Mouse (Mus musculus) testis, postnatal 14 days (tissue): ENCODE results near the gene Pla2g4a.

Experiments
- DNase-seq: peaks from one replicate; pipeline ENCODE4 v3.0.0; 2021; ENCODE audit warnings: low spot score

Gene Pla2g4a

GRCm38 (mm10) chr1:149960734-149961424, at the start of gene Pla2g4a:
TSS of gene Pla2g4a (minus strand) at chr1:149961290.
- peak; percentile 20 for DNase-seq

- DNase-seq = no peak
Measured at GRCm38 (mm10) chr1:150010629-150010979, 49.5 kb upstream of the Pla2g4a start.

GRCm38 (mm10) chr1:150009968-150010628, 49.0 kb upstream of the Pla2g4a start:
- no peak for DNase-seq

- DNase-seq = no peak
Measured at GRCm38 (mm10) chr1:150009134-150009533, 48.0 kb upstream of the Pla2g4a start.

DNA sequence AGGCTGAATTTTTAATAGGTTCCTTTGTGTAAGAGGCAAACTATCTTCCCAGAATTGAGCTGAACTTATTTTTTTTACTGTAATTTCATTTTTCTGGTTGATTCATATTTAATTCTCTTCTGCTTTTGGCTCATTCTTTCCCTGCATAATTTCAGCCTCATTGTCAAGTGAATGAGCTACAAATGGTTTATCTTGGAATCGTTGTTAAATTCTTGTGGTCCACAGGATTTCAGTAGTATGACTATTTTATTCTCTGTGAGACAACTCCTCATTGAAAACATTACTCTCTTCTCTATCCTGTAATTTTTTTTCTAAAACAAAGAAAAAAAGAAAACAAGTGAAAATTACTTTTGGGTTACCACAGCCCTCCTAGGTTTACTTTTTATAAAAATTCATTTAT, 14.5 kb upstream of the Pla2g4a start:
- no peak for DNase-seq

GRCm38 (mm10) chr1:149965826-149966225, 4.7 kb upstream of the Pla2g4a start:
- DNase-seq = no peak

DNA sequence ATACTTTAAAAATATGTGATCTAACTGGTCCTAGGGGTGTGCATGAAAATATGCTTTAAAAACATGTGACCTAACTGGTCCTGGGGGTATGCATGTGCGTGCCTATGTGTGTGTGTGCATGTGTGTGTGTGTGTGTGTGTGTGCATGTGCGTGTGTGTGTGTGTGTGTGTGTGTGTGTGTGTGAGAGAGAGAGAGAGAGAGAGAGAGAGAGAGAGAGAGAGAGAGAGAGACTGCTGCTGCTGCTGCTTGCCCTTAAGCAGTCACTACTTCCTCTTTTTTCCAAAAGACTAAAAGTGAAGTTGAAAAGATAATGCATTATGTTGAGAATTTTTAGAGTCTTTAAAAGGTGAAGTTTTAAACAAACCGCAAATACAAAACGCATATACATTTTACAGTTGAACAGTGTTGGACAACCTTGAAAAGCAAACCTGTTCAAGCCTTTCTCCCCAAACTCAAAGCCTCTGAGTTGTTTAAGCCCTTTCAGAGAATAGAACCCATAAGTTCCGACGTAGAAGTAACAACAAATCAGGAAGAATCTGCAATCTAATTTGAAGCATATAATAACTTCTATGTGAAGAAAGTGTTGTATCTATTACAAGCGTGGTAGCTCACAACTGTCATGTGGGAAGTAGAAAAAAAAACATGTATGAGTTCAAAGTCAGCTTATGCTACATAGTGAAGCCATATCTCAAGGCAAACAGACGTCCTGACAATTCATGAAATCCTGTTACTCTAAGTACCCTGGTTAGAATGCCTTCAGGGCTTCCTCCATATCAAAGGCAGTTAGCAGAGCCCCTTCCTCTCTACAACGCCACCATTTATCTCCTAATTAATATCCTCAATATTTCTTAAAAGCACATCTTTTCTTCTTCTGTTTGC, 574 bp upstream of the Pla2g4a start:
- DNase-seq = no peak

DNA sequence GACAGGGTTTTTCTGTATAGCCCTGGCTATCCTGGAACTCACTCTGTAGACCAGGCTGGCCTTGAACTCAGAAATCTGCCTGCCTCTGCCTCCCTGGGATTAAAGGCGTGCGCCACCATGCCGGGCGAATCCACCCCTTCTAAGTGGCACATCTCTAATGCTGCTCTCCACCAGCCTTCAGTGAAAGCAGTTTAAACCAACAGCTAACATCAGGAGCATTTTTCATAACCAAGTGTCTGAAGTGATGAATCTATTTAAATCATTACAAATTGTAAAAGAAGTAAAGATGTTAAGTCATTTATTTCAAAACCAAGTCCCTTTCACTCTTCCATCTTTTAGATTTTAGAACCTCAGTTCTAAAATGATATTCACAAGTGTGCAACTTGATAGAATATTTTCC, 839 bp downstream of the Pla2g4a start:
- no peak for DNase-seq

- DNase-seq = no peak
Measured at GRCm38 (mm10) chr1:149959069-149959468, 2.0 kb downstream of the Pla2g4a start.

GRCm38 (mm10) chr1:149955482-149955881, 5.6 kb downstream of the Pla2g4a start:
- DNase-seq = no peak

GRCm38 (mm10) chr1:149954026-149954425, 7.1 kb downstream of the Pla2g4a start:
- DNase-seq = no peak

- DNase-seq = no peak
Measured at GRCm38 (mm10) chr1:149952050-149952449, 9.0 kb downstream of the Pla2g4a start.

- no peak for DNase-seq
Measured at GRCm38 (mm10) chr1:149950656-149951055, 10.4 kb downstream of the Pla2g4a start.

- DNase-seq = no peak
Measured at GRCm38 (mm10) chr1:149950254-149950653, 10.8 kb downstream of the Pla2g4a start.

DNA sequence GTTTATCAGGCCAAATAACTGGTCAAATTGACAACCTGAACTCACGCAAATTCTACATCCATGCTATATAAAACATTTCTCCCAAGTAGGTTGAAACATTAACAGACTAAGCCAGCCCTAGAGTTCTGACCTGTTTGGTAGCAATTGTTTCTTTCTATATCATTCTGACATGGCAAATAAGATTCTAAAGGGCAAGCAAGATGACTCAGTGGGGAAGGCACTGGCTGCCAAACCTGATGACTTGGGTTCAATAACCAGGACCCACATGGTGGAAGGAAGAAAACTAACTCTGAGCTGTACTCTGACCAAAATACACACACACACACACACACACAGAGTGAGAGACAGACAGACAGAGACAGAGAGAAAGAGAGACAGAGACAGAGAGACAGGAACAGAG, 11.8 kb downstream of the Pla2g4a start:
- DNase-seq = no peak

DNA sequence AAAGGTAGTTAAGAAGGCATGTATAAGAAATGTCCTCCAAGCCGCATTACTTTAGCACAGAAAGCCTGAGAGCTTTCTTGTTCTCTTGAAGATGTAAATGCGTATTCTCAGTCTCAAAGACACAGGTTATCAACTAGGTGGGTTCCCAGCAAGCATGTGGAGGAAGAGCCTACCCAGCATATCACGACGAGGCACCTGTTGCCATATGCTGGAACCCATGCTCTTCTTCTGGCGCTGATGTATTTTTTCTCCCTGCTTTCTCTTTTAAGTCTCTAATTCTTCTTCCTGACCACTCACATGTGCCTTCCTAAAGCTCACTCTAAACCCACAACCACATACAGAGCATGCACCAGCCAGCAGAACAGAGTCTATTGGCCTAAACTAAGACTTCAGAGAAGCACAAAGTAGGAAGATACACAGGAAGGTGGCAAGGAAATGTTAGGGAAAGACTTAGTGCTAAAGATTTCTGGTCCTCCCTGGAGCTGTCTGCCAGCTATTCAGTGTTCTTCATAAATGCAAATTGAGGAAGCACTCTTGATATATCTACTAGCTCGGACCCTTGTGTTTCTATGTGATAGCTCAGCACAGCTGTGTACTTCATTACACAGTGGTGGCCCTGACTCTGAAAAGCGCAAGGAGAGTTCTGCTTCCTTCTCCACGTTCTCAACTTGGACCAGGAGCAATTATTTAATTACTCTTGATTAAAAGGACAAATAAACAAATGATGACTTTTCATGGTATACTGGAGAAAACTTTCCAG, 12.8 kb downstream of the Pla2g4a start:
- DNase-seq = no peak

GRCm38 (mm10) chr1:149946993-149947392, 14.1 kb downstream of the Pla2g4a start:
- DNase-seq = no peak

DNA sequence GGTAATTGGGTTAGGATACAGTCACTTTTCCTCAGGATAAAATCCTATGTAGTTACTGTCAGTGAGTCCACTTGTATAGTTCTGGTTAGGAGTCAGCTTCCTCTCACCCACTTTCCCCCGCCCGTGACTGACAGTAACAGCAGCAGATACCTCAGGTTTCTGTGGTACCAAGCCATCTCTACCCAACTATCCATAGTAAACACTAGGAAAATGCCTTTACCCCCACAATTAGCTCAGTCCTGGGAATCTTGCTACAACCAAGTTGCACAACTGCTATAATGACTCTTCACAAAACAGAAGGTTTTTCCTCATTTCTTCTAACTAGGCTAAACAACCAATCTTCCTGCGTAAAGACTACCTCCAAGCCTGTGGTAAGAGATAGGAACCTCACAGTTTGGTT, 14.7 kb downstream of the Pla2g4a start:
- no peak for DNase-seq

- peak; percentile 5 for DNase-seq
Measured at GRCm38 (mm10) chr1:149943611-149944010, 17.5 kb downstream of the Pla2g4a start.

DNA sequence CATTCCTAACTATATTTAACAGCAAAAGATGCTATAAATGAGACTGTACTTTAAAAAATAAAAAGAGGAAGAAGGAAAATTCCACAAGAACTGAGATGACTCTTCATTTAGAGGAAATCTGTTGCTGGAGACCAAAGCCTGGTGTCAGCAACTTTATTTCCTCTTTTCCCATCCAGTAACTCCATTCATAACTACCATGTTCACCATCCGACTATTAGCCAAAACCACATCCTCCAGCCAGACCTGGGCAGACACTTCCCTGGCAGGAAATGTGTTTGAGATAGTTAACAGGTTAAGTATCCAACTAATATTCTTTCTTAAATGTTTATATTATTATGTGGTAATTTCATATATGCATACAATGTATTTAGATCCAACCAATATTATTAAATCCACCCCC, 20.8 kb downstream of the Pla2g4a start:
- DNase-seq = no peak

- DNase-seq = no peak
Measured at GRCm38 (mm10) chr1:149939261-149940032, 21.6 kb downstream of the Pla2g4a start.
